Mouse (Mus musculus) lung, adult 2 months (tissue): ENCODE measurements around the gene Creg2.

ENCODE experiments used
- CTCF ChIP-seq: fragments of 200-500 bp; IDR thresholded peaks from 2 replicates; pipeline ENCODE4 v1.5.1; 2011; ENCODE audit warnings: mild to moderate bottlenecking, low read length, control low read depth; ENCODE audit not compliant: insufficient read depth
- POLR2A ChIP-seq: fragments of 200-500 bp; IDR thresholded peaks from 2 replicates; pipeline ENCODE4 v1.6.1; 2011; ENCODE audit warnings: low read depth, mild to moderate bottlenecking, control low read depth, low read length, borderline replicate concordance; ENCODE audit errors: extremely low read depth

- TF ChIP-seq CTCF (no peak), POLR2A (no peak)
Measured at GRCm38 (mm10) chr1:39672362-39673105, 21.3 kb upstream of the Creg2 start.
